Mouse (Mus musculus) forebrain, embryonic 14.5 days (tissue): ENCODE data around the gene Eci2. TPM values are rescaled to one million over a fixed set of nuclear protein-coding genes. Genes with fewer than 3 reads are reported as not detected.
"Not testable (repeated sequence)": the region's sequence is repeated elsewhere in the genome, so short reads cannot be mapped to it uniquely, and the experiment has no call there.

Experiments
- ATAC-seq: fragments of 200-750 bp; cut with Nextera tagmentation; 2 replicates; pipeline ENCODE4 v1.8.0; 2017; ENCODE audit warnings: mild to moderate bottlenecking, moderate library complexity
- DNase-seq: peaks from one replicate; pipeline ENCODE4 v3.0.0-alpha.2; 2015; ENCODE audit warnings: low spot score
- H3K27ac ChIP-seq: fragments of 300-500 bp; sonication (generic); 2 replicates; pipeline ENCODE4 v1.5.1; 2014; ENCODE audit warnings: low read depth, mild to moderate bottlenecking, control low read depth, low read length, moderate library complexity
- H3K27me3 ChIP-seq: fragments of 300-500 bp; sonication (generic); replicated peaks from 2 replicates; pipeline ENCODE4 v1.6.1; 2014; ENCODE audit warnings: low read length, control low read depth, mixed read lengths; ENCODE audit not compliant: control insufficient read depth, insufficient read depth
- H3K36me3 ChIP-seq: fragments of 300-500 bp; sonication (generic); 2 replicates; pipeline ENCODE4 v1.6.1; 2014; ENCODE audit warnings: low read length, control low read depth; ENCODE audit not compliant: control insufficient read depth, insufficient read depth
- H3K4me1 ChIP-seq: fragments of 300-500 bp; sonication (generic); 2 replicates; pipeline ENCODE4 v1.6.1; 2014; ENCODE audit warnings: antibody characterized with exemption, low read length, control low read depth; ENCODE audit not compliant: control insufficient read depth, insufficient read depth
- H3K4me2 ChIP-seq: fragments of 300-500 bp; sonication (generic); 2 replicates; pipeline ENCODE4 v1.6.1; 2014; ENCODE audit warnings: mild to moderate bottlenecking, control low read depth, low read length
- H3K4me3 ChIP-seq: fragments of 300-500 bp; sonication (generic); 2 replicates; pipeline ENCODE4 v1.5.1; 2014; ENCODE audit warnings: low read depth, low read length, control low read depth
- H3K9ac ChIP-seq: fragments of 300-500 bp; sonication (generic); 2 replicates; pipeline ENCODE4 v1.6.1; 2014; ENCODE audit warnings: mild to moderate bottlenecking, low read length, control low read depth, moderate library complexity
- H3K9me3 ChIP-seq: fragments of 300-500 bp; sonication (generic); replicated peaks from 2 replicates; pipeline ENCODE4 v1.6.1; 2016; ENCODE audit warnings: low read length, control low read depth, mixed read lengths; ENCODE audit not compliant: control insufficient read depth
- WGBS: fragments of 180-500 bp; shearing (Covaris S2); extraction: QIAGEN DNeasy Blood & Tissue Kit; methylation state at CpG from one replicate; pipeline ENCODE4 v1.1.7; 2014; 5-methylcytosine and 5-hydroxymethylcytosine counted together
- polyA plus RNA-seq: library from polyadenylated mRNA; unstranded; fragments of >200 nt; fragmentation: Nextera tagmentation; extraction: Ambion mirVana; gene quantifications from 2 replicates; pipeline ENCODE4 v1.2.1, GENCODE M21; 2014

The Eci2 gene
- polyA plus RNA-seq, 1 experiment from 2014 or later: 158 TPM

- ATAC-seq (no peak), DNase-seq (no peak)
- Histone ChIP-seq H3K4me3 (no peak overlapping the region), H3K36me3 (peaks cover 25% of the 10 kb centered on the region), H3K27ac (no peak overlapping the region), H3K4me2 (no peak overlapping the region), H3K9me3 (no peaks in the 10 kb centered on the region), H3K4me1 (no peaks in the 10 kb centered on the region), H3K27me3 (no peaks in the 10 kb centered on the region), H3K9ac (no peak overlapping the region)
- WGBS: 53% methylated on average over 1 of the region's 1 CpGs
Measured at GRCm38 (mm10) chr13:34973770-34974169, 53.1 kb downstream of the Eci2 start.

- DNase-seq: peak; percentile 57
Measured at GRCm38 (mm10) chr13:34973149-34973548, 53.7 kb downstream of the Eci2 start.

DNA sequence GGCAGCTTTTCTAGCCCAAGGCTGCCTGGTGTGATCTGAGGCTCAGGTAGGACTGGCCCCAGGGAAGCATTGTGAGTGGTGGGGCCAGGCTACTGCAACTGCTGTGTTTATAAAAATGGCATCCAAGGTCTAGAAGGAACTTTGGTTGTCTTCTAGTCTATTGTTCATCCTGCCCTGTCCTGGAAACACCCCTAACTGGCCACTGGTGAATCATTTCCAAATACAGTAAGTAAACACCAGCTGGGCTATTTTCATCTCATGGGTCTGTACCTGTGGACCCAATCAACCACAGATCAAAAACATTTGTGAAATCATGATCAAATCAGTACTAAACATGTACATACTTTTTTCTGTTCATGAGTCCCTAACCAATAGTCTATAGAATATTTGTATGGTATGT lies 54.4 kb downstream of the Eci2 start:
- H3K9ac ChIP-seq, H3K4me3 ChIP-seq, H3K4me2 ChIP-seq, ATAC-seq, H3K27me3 ChIP-seq, DNase-seq, H3K4me1 ChIP-seq, H3K9me3 ChIP-seq, H3K27ac ChIP-seq: not testable (repeated sequence)
- H3K36me3 ChIP-seq: peaks cover 12% of the 10 kb centered on the region

More at GRCm38 (mm10) chr13:34973149-34973548, 53.7 kb downstream of the Eci2 start:
- no peak for ATAC-seq
- no peaks in the 10 kb centered on the region for H3K9me3 ChIP-seq
- H3K4me2 ChIP-seq: no peak overlapping the region
- H3K36me3 ChIP-seq: peaks cover 19% of the 10 kb centered on the region
- H3K4me1 ChIP-seq: no peaks in the 10 kb centered on the region
- H3K27me3 ChIP-seq: no peaks in the 10 kb centered on the region
- no peak overlapping the region for H3K4me3 ChIP-seq
- H3K9ac ChIP-seq: no peak overlapping the region
- no peak overlapping the region for H3K27ac ChIP-seq
- 40% methylated on average over 1 of the region's 1 CpGs for WGBS

- not testable (repeated sequence) for H3K4me1 ChIP-seq, H3K9ac ChIP-seq, DNase-seq, H3K4me3 ChIP-seq, H3K4me2 ChIP-seq, H3K36me3 ChIP-seq, H3K9me3 ChIP-seq, H3K27ac ChIP-seq, ATAC-seq
- WGBS: 77% methylated on average over 9 of the region's 9 CpGs
- H3K27me3 ChIP-seq: peaks cover 10% of the 10 kb centered on the region; the same call in 1 of the 2 replicates
Measured at GRCm38 (mm10) chr13:34965647-34966046, 61.2 kb downstream of the Eci2 start.

DNA sequence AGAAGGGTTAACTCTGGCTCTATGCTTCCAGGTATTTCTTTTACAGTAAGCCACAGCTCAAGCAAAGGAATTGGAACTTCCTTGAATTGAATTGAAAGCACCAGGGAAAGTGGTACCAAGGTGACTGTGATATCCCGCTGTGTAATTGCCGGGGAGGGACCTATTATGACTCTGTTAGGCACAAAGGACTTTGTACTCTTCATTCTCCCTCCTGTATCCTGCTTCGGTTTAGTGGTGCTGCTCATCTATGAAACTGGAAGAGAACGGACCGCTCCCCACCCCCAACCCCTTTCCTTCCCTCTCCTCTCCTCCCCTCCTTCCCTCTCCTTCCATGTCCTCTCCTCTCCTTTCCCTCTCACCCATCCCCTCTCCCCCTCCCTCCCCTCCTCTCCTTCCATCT lies 62.0 kb downstream of the Eci2 start:
- no peaks in the 10 kb centered on the region for H3K9me3 ChIP-seq
- peaks cover 3% of the 10 kb centered on the region; the same call in 1 of the 2 replicates for H3K4me1 ChIP-seq
- H3K4me3 ChIP-seq: peak overlapping the region; percentile 33
- peaks cover 10% of the 10 kb centered on the region; the same call in 1 of the 2 replicates for H3K27me3 ChIP-seq
- ATAC-seq (no peak), DNase-seq (peak; percentile 14)
- no peak overlapping the region for H3K9ac ChIP-seq
- H3K27ac ChIP-seq: no peak overlapping the region
- 2% methylated on average over 5 of the region's 5 CpGs for WGBS
- no peaks in the 10 kb centered on the region for H3K36me3 ChIP-seq
- H3K4me2 ChIP-seq: peak overlapping the region; percentile 68

- Histone ChIP-seq H3K4me1 (peaks cover 3% of the 10 kb centered on the region; the same call in 1 of the 2 replicates), H3K27ac (no peak overlapping the region), H3K36me3 (no peaks in the 10 kb centered on the region), H3K9me3 (no peaks in the 10 kb centered on the region), H3K27me3 (peaks cover 10% of the 10 kb centered on the region; the same call in 1 of the 2 replicates), H3K4me2 (peak overlapping the region; percentile 68), H3K4me3 (peak overlapping the region; percentile 33), H3K9ac (peak overlapping the region; percentile 26; the same call in 1 of the 2 replicates)
- peak; percentile 15 for DNase-seq
- no peak for ATAC-seq
- WGBS: 5% methylated on average over 14 of the region's 14 CpGs
Measured at GRCm38 (mm10) chr13:34964419-34964818, 62.5 kb downstream of the Eci2 start.

DNA sequence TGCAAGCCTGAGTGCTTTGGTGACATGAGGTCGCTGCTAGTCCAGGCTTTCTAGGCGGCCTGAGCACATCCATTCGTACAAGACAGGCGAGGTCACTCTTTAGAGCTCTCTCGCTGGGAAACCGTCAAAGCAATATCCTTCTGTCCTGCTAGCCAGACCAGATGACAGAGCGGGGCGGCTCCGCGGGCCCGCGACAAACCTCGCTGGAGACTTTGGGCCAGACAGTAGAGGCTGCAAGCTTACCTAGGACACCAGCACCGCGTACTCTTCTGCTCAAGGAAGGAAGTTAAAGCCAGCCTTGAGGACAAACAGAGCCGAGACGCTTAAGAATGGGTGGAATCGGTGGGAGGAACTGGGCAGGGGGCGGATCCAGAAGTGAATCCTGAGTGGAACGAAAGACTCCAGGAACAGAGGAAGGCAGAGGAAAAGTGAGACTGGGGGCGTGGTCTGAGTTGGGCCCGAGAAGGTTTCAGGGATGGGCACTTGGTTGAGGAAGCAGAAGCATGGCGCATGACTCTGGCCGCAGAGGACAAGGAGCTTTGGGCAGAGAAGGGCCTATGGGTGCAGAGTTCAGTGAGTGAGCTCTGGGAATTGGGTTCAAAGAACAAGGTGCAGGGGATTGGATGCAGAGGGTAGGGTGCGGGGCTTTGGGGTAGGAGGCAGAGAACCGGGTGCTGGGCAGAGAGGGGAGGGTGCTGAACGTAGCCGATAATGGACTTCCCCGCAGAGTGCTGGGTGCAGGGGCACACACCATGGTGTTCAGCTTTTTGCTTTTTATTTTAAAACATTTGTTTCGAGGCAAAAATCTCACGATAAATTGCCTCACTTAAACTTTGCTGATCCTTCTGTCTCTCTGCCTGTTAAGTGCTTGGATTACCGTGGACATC lies 63.1 kb downstream of the Eci2 start, which contains the start of gene Eci3:
Gene Eci3 (minus strand): TSS at position 300 of the 887 bp plus-strand sequence.
- Histone ChIP-seq H3K36me3 (no peaks in the 10 kb centered on the region), H3K4me3 (peak within 1 kb of the TSS; percentile 33), H3K27ac (no peak within 1 kb of the TSS), H3K4me1 (peaks cover 3% of the 10 kb centered on the region; the same call in 1 of the 2 replicates), H3K9ac (peak within 1 kb of the TSS; percentile 43), H3K9me3 (no peaks in the 10 kb centered on the region), H3K4me2 (peak within 1 kb of the TSS; percentile 68), H3K27me3 (peaks cover 10% of the 10 kb centered on the region; the same call in 1 of the 2 replicates)
- ATAC-seq (peak; percentile 55; the same call in 1 of the 2 replicates), DNase-seq (peak; percentile 19)
- WGBS: 2% methylated on average over 32 of the region's 32 CpGs

- 86% methylated on average over 4 of the region's 4 CpGs for WGBS
- Histone ChIP-seq H3K4me1 (peaks cover 3% of the 10 kb centered on the region; the same call in 1 of the 2 replicates), H3K27me3 (peaks cover 10% of the 10 kb centered on the region; the same call in 1 of the 2 replicates), H3K4me2 (no peak overlapping the region), H3K36me3 (no peaks in the 10 kb centered on the region), H3K9ac (no peak overlapping the region), H3K9me3 (no peaks in the 10 kb centered on the region), H3K4me3 (no peak overlapping the region), H3K27ac (no peak overlapping the region)
- ATAC-seq (no peak), DNase-seq (no peak)
Measured at GRCm38 (mm10) chr13:34960996-34961770, 65.7 kb downstream of the Eci2 start.
